Mouse (Mus musculus): ENCODE results near the gene Ugt1a7c. TPM values are rescaled to one million over a fixed set of nuclear protein-coding genes. Genes with fewer than 3 reads are reported as not detected.
"Not testable (repeated sequence)": the region's sequence is repeated elsewhere in the genome, so short reads cannot be mapped to it uniquely, and the experiment has no call there.

The Ugt1a7c gene
- polyA plus RNA-seq, 1 experiment from 2014 or later: 1.7 TPM

DNA sequence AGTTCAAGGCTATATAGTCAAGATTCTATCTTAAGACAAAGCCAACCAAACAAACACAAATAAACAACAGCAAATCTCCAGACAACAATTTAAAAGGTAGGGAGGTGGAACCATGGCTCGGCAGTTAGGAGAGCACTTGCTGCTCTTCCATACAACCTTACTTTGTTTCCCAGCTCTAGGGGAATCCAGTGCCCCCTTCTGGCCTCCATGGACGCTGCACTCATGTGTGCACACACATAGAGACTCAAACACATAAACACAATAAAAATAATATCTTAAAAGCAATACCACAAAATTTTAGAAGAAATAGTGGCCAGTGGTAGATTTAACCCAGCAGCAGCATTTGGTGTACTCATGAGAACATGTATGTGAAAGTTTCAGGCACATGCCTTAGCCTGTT is 122.3 kb downstream of the Ugt1a7c start:
- no peaks in the 10 kb centered on the region for H3K4me1 ChIP-seq (replicated peaks)
- peaks cover 43% of the 10 kb centered on the region for H3K9me3 ChIP-seq (replicated peaks)
- WGBS (ENCODE audit: insufficient replicate concordance): 45% methylated on average over 2 of the region's 2 CpGs
- H3K4me2 ChIP-seq: no peak overlapping the region
- ATAC-seq (ENCODE audit: low read depth): no peak
- H3K36me3 ChIP-seq: no peaks in the 10 kb centered on the region
- no peak overlapping the region for H3K9ac ChIP-seq
- no peak overlapping the region for H3K4me3 ChIP-seq (replicated peaks)
- no peak overlapping the region for H3K27ac ChIP-seq
- H3K27me3 ChIP-seq: no peaks in the 10 kb centered on the region
- DNase-seq: no peak

DNA sequence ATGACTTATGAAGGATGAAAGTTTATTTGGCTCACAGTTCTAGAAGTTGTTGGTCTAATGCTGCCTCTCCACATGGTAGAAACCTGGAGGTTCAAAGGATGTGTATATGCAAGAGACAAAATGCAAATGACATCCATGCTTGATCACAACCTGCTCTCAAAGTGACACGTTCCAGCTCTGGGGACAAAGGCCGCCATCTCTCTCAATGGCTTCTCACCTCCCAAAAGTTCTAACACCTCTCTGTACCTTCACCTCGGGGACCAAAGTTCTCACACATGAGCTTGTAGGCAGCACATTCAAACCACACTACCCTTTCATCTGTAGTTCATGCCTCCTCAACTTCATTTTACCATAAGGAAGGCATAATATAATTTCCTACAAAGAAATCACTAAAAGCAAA is 122.7 kb downstream of the Ugt1a7c start:
- DNase-seq (no peak), ATAC-seq (ENCODE audit: low read depth) (no peak)
- Histone ChIP-seq H3K27ac (no peak overlapping the region), H3K36me3 (no peaks in the 10 kb centered on the region), H3K9ac (no peak overlapping the region), H3K9me3 (replicated peaks) (peaks cover 39% of the 10 kb centered on the region), H3K4me2 (no peak overlapping the region), H3K4me1 (replicated peaks) (no peaks in the 10 kb centered on the region), H3K4me3 (replicated peaks) (no peak overlapping the region), H3K27me3 (no peaks in the 10 kb centered on the region)
- WGBS (ENCODE audit: insufficient replicate concordance): 28% methylated on average over 3 of the region's 3 CpGs

DNA sequence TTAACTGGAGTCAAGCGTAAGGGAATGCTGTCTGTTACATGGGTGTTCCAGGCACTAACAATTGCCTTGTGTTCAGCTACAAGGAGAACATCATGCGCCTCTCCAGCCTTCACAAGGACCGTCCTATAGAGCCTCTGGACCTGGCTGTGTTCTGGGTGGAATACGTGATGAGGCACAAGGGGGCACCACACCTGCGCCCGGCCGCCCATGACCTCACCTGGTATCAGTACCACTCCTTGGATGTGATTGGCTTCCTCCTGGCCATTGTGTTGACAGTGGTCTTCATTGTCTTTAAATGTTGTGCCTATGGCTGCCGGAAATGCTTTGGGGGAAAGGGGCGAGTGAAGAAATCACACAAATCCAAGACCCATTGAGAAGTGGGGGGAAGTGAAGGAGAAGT is 123.2 kb downstream of the Ugt1a7c start:
- ATAC-seq (ENCODE audit: low read depth): no peak
- H3K4me2 ChIP-seq: no peak overlapping the region
- no peaks in the 10 kb centered on the region for H3K27me3 ChIP-seq
- no peaks in the 10 kb centered on the region for H3K36me3 ChIP-seq
- H3K9ac ChIP-seq: no peak overlapping the region
- no peak overlapping the region for H3K4me3 ChIP-seq (replicated peaks)
- H3K27ac ChIP-seq: no peak overlapping the region
- 61% methylated on average over 9 of the region's 9 CpGs for WGBS (ENCODE audit: insufficient replicate concordance)
- no peaks in the 10 kb centered on the region for H3K4me1 ChIP-seq (replicated peaks)
- peaks cover 36% of the 10 kb centered on the region for H3K9me3 ChIP-seq (replicated peaks)
- DNase-seq: no peak

DNA sequence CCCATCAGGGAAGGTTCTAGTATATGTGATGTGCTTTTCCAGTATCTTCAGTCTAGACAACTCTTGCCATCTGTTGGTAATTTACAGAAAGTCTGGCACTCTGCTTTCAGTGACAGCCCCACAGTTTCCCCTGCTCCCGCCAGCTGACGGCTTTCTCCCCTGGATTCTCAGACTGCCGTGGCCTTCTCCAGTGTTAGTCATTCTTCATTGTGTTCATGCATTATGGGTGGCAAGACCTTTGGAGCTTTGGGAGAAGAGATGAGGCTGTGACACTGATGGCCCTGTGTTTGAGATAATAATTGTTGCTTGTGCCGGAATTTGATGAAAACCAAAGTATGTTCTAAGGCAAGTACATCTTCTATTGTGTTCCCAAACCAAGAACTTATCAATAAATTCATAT is 123.7 kb downstream of the Ugt1a7c start:
- H3K27me3 ChIP-seq: no peaks in the 10 kb centered on the region
- H3K27ac ChIP-seq: no peak overlapping the region
- peaks cover 32% of the 10 kb centered on the region for H3K9me3 ChIP-seq (replicated peaks)
- 39% methylated on average over 4 of the region's 4 CpGs for WGBS (ENCODE audit: insufficient replicate concordance)
- no peaks in the 10 kb centered on the region for H3K36me3 ChIP-seq
- no peak overlapping the region for H3K4me3 ChIP-seq (replicated peaks)
- H3K4me2 ChIP-seq: no peak overlapping the region
- ATAC-seq (ENCODE audit: low read depth) (no peak), DNase-seq (no peak)
- H3K9ac ChIP-seq: no peak overlapping the region
- H3K4me1 ChIP-seq (replicated peaks): no peaks in the 10 kb centered on the region

DNA sequence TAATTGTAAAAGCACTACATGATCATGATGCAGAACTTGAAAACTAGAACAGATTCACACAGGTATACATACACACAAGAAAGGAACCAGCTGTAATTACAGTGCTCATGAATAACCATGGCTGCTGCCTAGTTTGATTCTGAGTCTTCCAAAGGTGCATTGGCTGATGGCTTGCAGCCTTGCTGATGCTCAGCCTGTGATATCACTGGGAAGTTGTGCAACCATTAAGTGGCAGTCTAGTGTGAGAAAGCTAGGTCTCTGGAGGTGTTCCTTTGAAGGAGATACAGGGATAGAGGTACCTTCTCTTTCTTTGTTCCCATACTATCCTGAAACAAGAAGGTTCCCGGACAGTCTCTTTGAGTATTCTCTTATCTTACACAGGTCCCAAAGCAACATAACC is 124.2 kb downstream of the Ugt1a7c start:
- no peak for DNase-seq
- Histone ChIP-seq H3K9me3 (replicated peaks) (peaks cover 27% of the 10 kb centered on the region), H3K9ac (no peak overlapping the region), H3K36me3 (no peaks in the 10 kb centered on the region), H3K4me1 (replicated peaks) (no peaks in the 10 kb centered on the region), H3K27me3 (no peaks in the 10 kb centered on the region), H3K4me3 (replicated peaks) (no peak overlapping the region), H3K27ac (no peak overlapping the region), H3K4me2 (no peak overlapping the region)
- 12% methylated on average over 1 of the region's 1 CpGs for WGBS (ENCODE audit: insufficient replicate concordance)
- no peak for ATAC-seq (ENCODE audit: low read depth)

DNA sequence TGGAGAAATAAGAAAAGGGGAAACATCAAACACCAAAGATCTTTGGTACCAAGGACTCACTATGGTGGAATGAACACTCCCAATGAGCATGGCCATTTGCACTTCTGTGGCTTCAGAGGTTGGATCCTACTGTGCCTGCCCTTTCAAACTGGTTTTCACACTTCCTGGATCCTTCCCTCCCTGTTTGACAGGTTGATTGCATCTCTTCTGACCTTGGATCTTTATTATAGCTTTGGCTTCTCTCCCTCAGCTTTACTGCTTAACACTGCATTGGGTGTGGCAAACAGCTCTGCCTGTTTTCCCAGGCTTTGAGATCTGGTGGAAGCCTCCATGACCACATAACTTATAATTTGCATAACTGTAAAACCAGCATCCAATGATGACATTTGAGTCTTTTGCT is 125.5 kb downstream of the Ugt1a7c start:
- no peak overlapping the region for H3K4me3 ChIP-seq (replicated peaks)
- no peak overlapping the region for H3K4me2 ChIP-seq
- H3K27ac ChIP-seq: no peak overlapping the region
- peaks cover 18% of the 10 kb centered on the region for H3K9me3 ChIP-seq (replicated peaks)
- H3K27me3 ChIP-seq: no peaks in the 10 kb centered on the region
- no peaks in the 10 kb centered on the region for H3K4me1 ChIP-seq (replicated peaks)
- DNase-seq (no peak), ATAC-seq (ENCODE audit: low read depth) (no peak)
- H3K36me3 ChIP-seq: no peaks in the 10 kb centered on the region
- no peak overlapping the region for H3K9ac ChIP-seq

DNA sequence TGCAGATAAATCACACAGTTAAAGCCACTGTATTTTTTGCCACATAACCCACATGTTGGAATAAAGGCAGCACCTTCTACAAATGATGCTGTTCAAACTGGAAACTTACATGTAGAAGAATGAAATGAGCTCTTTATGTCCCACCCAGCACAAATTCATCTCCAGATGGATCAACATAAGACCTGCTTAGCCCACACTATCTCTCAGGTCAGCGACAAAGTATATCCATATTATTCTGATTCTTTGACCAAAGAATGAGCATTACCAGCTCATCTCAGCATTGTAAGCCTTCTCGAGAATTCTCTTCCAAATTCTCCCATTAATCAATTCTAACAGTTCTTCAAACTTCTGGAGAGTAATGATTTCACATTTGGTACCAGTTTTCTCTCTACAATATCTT is 127.4 kb downstream of the Ugt1a7c start:
- ATAC-seq (ENCODE audit: low read depth): no peak
- no peaks in the 10 kb centered on the region for H3K36me3 ChIP-seq
- H3K27ac ChIP-seq: no peak overlapping the region
- H3K9ac ChIP-seq: no peak overlapping the region
- H3K27me3 ChIP-seq: no peaks in the 10 kb centered on the region
- H3K4me2 ChIP-seq: no peak overlapping the region
- H3K9me3 ChIP-seq (replicated peaks): peaks cover 22% of the 10 kb centered on the region
- DNase-seq: no peak
- H3K4me3 ChIP-seq (replicated peaks): no peak overlapping the region
- no peaks in the 10 kb centered on the region for H3K4me1 ChIP-seq (replicated peaks)
- WGBS (ENCODE audit: insufficient replicate concordance): 29% methylated on average over 2 of the region's 2 CpGs

DNA sequence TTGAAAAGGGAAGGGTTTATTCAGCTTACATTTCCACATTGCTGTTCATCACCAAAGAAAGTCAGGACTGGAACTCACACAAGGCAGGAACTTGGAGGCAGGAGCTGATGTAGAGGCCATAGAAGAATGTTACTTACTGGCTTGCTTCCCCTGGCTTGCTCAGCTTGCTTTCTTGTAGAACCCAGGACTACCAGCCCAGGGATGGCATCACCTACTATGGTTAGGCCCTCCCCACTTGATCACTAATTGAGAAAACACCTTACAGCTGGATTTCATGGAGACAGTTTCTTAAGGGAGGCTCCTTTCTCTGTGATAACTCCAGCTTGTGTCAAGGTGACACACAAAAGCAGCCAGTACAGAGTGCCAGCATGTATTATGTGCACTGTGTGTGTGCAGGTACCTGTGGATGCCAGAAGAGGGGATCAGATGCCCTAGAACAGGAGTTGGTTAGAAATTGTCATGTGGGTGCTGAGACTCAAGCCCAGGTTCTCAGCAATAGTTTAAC is 128.2 kb downstream of the Ugt1a7c start:
- H3K4me3 ChIP-seq (replicated peaks); ATAC-seq (ENCODE audit: low read depth); H3K4me2 ChIP-seq; H3K4me1 ChIP-seq (replicated peaks); DNase-seq; H3K9ac ChIP-seq; H3K27ac ChIP-seq; H3K27me3 ChIP-seq; H3K36me3 ChIP-seq: not testable (repeated sequence)
- H3K9me3 ChIP-seq (replicated peaks): peaks cover 23% of the 10 kb centered on the region

DNA sequence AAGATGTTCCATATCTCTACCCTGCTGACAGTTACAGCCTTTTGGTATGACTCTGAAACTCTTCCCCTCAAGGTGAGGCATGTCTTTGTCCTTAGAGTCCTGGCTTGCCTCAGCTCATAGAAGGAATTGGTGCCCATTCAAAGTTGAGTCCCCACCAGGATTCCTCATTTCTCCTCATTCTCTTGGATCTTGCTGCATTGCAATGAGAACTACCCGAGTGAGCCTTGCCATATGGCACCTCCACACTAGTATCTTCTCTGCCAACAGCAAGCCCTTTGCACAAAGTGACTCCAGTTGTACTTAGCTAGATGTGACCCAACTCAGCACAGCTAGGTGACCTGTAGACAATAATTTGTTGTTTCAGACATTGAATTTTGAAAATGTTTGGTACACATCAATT is 128.7 kb downstream of the Ugt1a7c start:
- Histone ChIP-seq H3K27ac (no peak overlapping the region), H3K4me1 (replicated peaks) (no peaks in the 10 kb centered on the region), H3K27me3 (no peaks in the 10 kb centered on the region), H3K36me3 (no peaks in the 10 kb centered on the region), H3K4me3 (replicated peaks) (no peak overlapping the region), H3K9ac (no peak overlapping the region), H3K9me3 (replicated peaks) (peaks cover 26% of the 10 kb centered on the region), H3K4me2 (no peak overlapping the region)
- DNase-seq: no peak
- 25% methylated on average over 1 of the region's 1 CpGs for WGBS (ENCODE audit: insufficient replicate concordance)
- no peak for ATAC-seq (ENCODE audit: low read depth)

DNA sequence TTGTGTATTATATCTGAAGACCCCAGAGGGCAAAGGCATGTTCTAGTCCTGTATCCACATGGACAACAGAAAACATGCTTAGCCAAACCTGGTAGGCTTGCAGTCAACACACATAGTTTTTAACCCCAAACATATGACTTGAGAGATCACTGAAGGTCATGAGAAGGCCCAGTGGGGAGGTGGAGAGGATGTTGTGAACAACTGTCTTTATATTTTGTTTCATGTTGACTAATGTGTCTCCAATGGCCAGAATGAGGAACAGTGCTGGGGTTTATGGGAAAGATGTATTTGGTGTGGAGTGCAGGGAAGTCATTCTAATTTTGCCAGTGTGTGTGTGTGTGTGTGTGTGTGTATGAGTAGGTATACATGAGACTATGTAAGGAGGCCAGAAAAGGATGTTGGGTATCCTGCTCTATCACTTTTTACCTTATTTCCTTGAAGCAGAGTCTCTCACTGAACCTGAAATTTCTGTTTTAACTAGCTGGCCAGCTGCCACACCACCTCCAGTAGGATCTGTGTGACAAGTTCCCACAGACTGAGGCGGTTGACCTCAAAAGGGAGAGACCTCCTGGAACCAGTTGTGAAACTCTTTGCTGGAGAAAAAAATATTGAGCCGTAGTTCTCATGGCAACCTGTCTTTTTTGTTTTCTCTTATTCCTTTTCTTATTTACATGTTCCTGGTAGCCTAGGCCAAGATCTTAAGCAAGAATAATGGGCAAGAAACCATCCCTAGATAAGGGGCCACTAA is 129.3 kb downstream of the Ugt1a7c start:
- H3K36me3 ChIP-seq: no peaks in the 10 kb centered on the region
- no peaks in the 10 kb centered on the region for H3K4me1 ChIP-seq (replicated peaks)
- no peak overlapping the region for H3K27ac ChIP-seq
- DNase-seq (no peak), ATAC-seq (ENCODE audit: low read depth) (no peak)
- 49% methylated on average over 2 of the region's 2 CpGs for WGBS (ENCODE audit: insufficient replicate concordance)
- no peak overlapping the region for H3K4me2 ChIP-seq
- no peak overlapping the region for H3K4me3 ChIP-seq (replicated peaks)
- H3K9me3 ChIP-seq (replicated peaks): peaks cover 27% of the 10 kb centered on the region
- no peak overlapping the region for H3K9ac ChIP-seq
- no peaks in the 10 kb centered on the region for H3K27me3 ChIP-seq

DNA sequence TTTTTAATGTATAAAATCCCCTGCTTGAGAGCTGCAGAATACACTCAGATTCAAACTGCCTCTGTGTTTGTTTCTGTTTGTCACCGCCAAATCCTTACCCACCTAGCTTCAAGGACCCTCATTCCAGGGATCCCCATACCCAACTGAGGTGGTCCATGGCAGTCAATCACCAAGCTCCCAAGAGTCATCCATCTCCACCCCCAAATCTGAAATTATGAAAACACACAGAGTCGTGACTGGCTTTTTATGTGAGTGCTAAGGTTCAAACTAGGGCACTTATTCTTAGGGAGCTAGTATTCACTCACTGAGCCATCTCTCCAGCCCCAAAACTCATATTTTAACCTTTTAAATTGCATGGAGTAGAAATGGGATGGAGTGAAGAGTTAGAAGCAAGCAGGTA is 130.4 kb downstream of the Ugt1a7c start:
- not testable (repeated sequence) for H3K4me1 ChIP-seq (replicated peaks); H3K9ac ChIP-seq; DNase-seq; ATAC-seq (ENCODE audit: low read depth); H3K27me3 ChIP-seq; H3K36me3 ChIP-seq; H3K4me3 ChIP-seq (replicated peaks); H3K27ac ChIP-seq; H3K4me2 ChIP-seq
- H3K9me3 ChIP-seq (replicated peaks): peaks cover 38% of the 10 kb centered on the region
- 20% methylated on average over 2 of the region's 2 CpGs for WGBS (ENCODE audit: insufficient replicate concordance)

DNA sequence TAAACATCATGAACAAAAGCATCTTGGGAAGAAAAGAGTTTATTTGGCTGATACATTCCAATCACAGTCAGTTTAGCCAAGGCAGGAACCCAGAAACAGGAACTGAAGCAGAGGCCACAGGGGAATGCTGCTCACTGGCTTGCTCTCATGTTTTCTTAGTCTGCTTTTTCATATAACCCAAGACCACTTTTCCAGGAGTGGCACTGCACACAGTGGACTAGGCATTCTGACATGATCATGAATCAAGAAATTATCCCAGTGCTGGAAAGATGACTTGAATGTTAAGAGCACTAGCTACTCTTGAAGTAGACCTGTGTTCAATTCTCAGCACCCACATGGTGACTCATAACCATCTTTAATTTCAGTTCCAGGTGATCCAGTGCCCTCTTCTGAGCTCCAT is 130.9 kb downstream of the Ugt1a7c start:
- Histone ChIP-seq H3K4me2 (no peak overlapping the region), H3K36me3 (no peaks in the 10 kb centered on the region), H3K9me3 (replicated peaks) (peaks cover 41% of the 10 kb centered on the region), H3K4me3 (replicated peaks) (no peak overlapping the region), H3K4me1 (replicated peaks) (no peaks in the 10 kb centered on the region), H3K27ac (no peak overlapping the region), H3K27me3 (no peaks in the 10 kb centered on the region), H3K9ac (no peak overlapping the region)
- ATAC-seq (ENCODE audit: low read depth) (no peak), DNase-seq (no peak)
